In the genomic region with DNA sequence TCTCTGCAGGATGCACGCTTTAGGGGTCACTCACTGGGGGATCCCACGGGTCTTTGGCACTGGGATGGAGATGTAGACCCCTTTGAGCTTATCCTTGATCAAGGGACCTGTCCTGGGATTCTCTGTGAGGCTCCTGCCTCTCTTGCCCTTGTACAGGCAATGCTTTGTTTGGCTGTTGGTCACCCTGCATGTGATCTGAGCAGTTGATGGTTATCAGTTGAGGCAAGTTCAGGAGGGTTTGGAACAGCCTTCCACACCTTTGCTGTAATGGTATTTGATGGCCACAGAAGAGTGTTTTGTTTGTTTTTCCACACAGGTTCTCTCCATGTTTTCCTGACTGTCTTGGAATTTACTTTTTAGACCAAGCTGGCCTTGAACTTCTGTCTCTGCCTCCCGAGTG, we compare ENCODE assay signal across 28 mouse cellular contexts. TPM values are rescaled to one million over a fixed set of nuclear protein-coding genes. Genes with fewer than 3 reads are reported as not detected.
DNase-seq lines count a peak whose midpoint lies in the region; ATAC-seq and TF ChIP-seq lines count a peak whose summit lies in the region.
"Had no signal": no experiment of that assay in that cellular context is flagged by ENCODE, and none has a peak within 500 bp of the region (broad histone marks: within the 10 kb centered on the region; RNA-seq: fewer than 3 reads in every experiment).

No protein-coding gene starts in this region.

- no peak for TF ChIP-seq POLR2A in liver, adult 2 months (IDR thresholded peaks at IDR 0.05; ENCODE audit: extremely low read depth, insufficient read depth, low read length)

- H3K9me3 ChIP-seq in midbrain, embryonic 10.5 days (replicated peaks): no peaks in the 10 kb centered on the region
- no peaks in the 10 kb centered on the region for H3K9me3 ChIP-seq in midbrain, embryonic 11.5 days (ENCODE audit: control insufficient read depth, low read length)
- H3K9me3 ChIP-seq in forebrain, embryonic 13.5 days (replicated peaks): no peaks in the 10 kb centered on the region
- H3K9me3 ChIP-seq: forebrain, embryonic 10.5 days; G1E; heart, embryonic 10.5 days; heart, embryonic 15.5 days; hindbrain, embryonic 10.5 days; hindbrain, embryonic 13.5 days had no signal

- DNase-seq in gastrocnemius, adult 2 months: no peak
- no peak for DNase-seq in gastrocnemius, adult 8-10 months (ENCODE audit: low spot score in 2 of 2)
- peak; percentile 60 for DNase-seq in liver, adult 2 months (ENCODE audit: extremely low read depth, low read depth, low spot score)
- no peak for DNase-seq in liver
- no peak for DNase-seq in midbrain, embryonic 10.5 days (ENCODE audit: low spot score)
- no peak for DNase-seq in midbrain, embryonic 11.5 days (ENCODE audit: low spot score, missing footprints)
- DNase-seq: B cell, adult 2 months; cerebellum, adult 11 months; cerebellum, adult 2 months; cerebellum, adult 9-11 months; forebrain, postnatal 0 days; gastrocnemius, postnatal 10 days; gastrocnemius, postnatal 36 days; heart, adult 2 months; heart, postnatal 10 days; heart, postnatal 36 days had no signal

- peaks cover 60% of the 10 kb centered on the region; the same call in 1 of the 2 replicates for H3K79me2 ChIP-seq in liver, adult 2 months (ENCODE audit: control insufficient read depth, insufficient read depth, low read length)

- peak overlapping the region; percentile 98 for H3K27ac ChIP-seq in gastrocnemius, adult 2 months
- H3K27ac ChIP-seq in liver, adult 2 months (replicated peaks; ENCODE audit: insufficient read depth, low read depth, low read length): no peak overlapping the region
- 0 out of 2 replicates have a peak overlapping the region, but pooled peaks have one; percentile 28 for H3K27ac ChIP-seq in midbrain, embryonic 10.5 days (replicated peaks)
- no peak overlapping the region for H3K27ac ChIP-seq in midbrain, embryonic 11.5 days (ENCODE audit: low read depth, low read length)
- H3K27ac ChIP-seq in forebrain, embryonic 13.5 days: no peak overlapping the region
- H3K27ac ChIP-seq: forebrain, embryonic 10.5 days; heart, embryonic 15.5 days; hindbrain, embryonic 10.5 days; hindbrain, embryonic 13.5 days had no signal

- ATAC-seq in midbrain, embryonic 11.5 days (ENCODE audit: low FRiP score): no peak
- ATAC-seq in forebrain, embryonic 13.5 days: no peak
- ATAC-seq: forebrain, embryonic 14.5 days; forebrain, postnatal 0 days; hindbrain, embryonic 16.5 days; Patski had no signal

- H3K4me1 ChIP-seq in liver, adult 2 months (ENCODE audit: control insufficient read depth, insufficient read depth, low read length): peaks cover 68% of the 10 kb centered on the region
- peaks cover 32% of the 10 kb centered on the region for H3K4me1 ChIP-seq in midbrain, embryonic 10.5 days
- peaks cover 10% of the 10 kb centered on the region for H3K4me1 ChIP-seq in midbrain, embryonic 11.5 days (ENCODE audit: control insufficient read depth, insufficient read depth, low read length)
- peaks cover 39% of the 10 kb centered on the region for H3K4me1 ChIP-seq in forebrain, embryonic 13.5 days

- intact Hi-C loops in gastrocnemius, adult 2 months (cut with DNase I): no loop called here

- H3K36me3 ChIP-seq in liver, adult 2 months (ENCODE audit: control insufficient read depth, insufficient read depth, low read length): no peaks in the 10 kb centered on the region
- H3K36me3 ChIP-seq in midbrain, embryonic 10.5 days: peaks cover 31% of the 10 kb centered on the region
- H3K36me3 ChIP-seq in midbrain, embryonic 11.5 days (ENCODE audit: control insufficient read depth, insufficient read depth, low read length): no peaks in the 10 kb centered on the region
- peaks cover 30% of the 10 kb centered on the region for H3K36me3 ChIP-seq in forebrain, embryonic 13.5 days (ENCODE audit: poor library complexity, severe bottlenecking)

- no peak for TF ChIP-seq CTCF in gastrocnemius, adult 2 months (IDR thresholded peaks at IDR 0.05)
- no peak for TF ChIP-seq CTCF in liver, adult 2 months (IDR thresholded peaks at IDR 0.05; ENCODE audit: low read depth, low read length)

- no peak overlapping the region for H3K4me3 ChIP-seq in gastrocnemius, adult 2 months
- H3K4me3 ChIP-seq in liver, adult 2 months (ENCODE audit: insufficient read depth, low read depth, low read length): no peak overlapping the region
- H3K4me3 ChIP-seq in midbrain, embryonic 10.5 days: no peak overlapping the region
- H3K4me3 ChIP-seq in midbrain, embryonic 11.5 days (ENCODE audit: low read depth, low read length): no peak overlapping the region
- H3K4me3 ChIP-seq in forebrain, embryonic 13.5 days: no peak overlapping the region
- H3K4me3 ChIP-seq: forebrain, embryonic 10.5 days; heart, adult 2 months; heart, embryonic 10.5 days; heart, embryonic 15.5 days; hindbrain, embryonic 10.5 days; hindbrain, embryonic 13.5 days had no signal

- no peaks in the 10 kb centered on the region for H3K27me3 ChIP-seq in liver, adult 2 months (ENCODE audit: control insufficient read depth, insufficient read depth, low read length)
- H3K27me3 ChIP-seq in midbrain, embryonic 10.5 days (ENCODE audit: low read depth, poor library complexity, severe bottlenecking): no peaks in the 10 kb centered on the region
- no peaks in the 10 kb centered on the region for H3K27me3 ChIP-seq in midbrain, embryonic 11.5 days (ENCODE audit: control insufficient read depth, insufficient read depth, low read length)
- H3K27me3 ChIP-seq in forebrain, embryonic 13.5 days: no peaks in the 10 kb centered on the region
- H3K27me3 ChIP-seq: CH12.LX; heart, embryonic 15.5 days; hindbrain, embryonic 13.5 days; Patski had no signal

- no peak overlapping the region for H3K4me2 ChIP-seq in midbrain, embryonic 11.5 days
- no peak overlapping the region for H3K4me2 ChIP-seq in forebrain, embryonic 13.5 days
- H3K4me2 ChIP-seq: heart, embryonic 15.5 days; hindbrain, embryonic 13.5 days had no signal

- no peak overlapping the region for H3K9ac ChIP-seq in liver, adult 2 months (ENCODE audit: low read depth, low read length)
- H3K9ac ChIP-seq in midbrain, embryonic 11.5 days (ENCODE audit: low read length): no peak overlapping the region
- H3K9ac ChIP-seq in forebrain, embryonic 13.5 days: no peak overlapping the region
- H3K9ac ChIP-seq: forebrain, postnatal 0 days; heart, embryonic 15.5 days; hindbrain, embryonic 13.5 days had no signal

- WGBS in liver, adult 2 months: 41% methylated on average over 3 of the region's 3 CpGs
- WGBS in midbrain, embryonic 10.5 days: 76% methylated on average over 3 of the region's 3 CpGs
- 82% methylated on average over 3 of the region's 3 CpGs for WGBS in midbrain, embryonic 11.5 days
- 82% methylated on average over 3 of the region's 3 CpGs for WGBS in forebrain, embryonic 13.5 days

RNA-seq across cellular contexts. Expression of gene Dot1l, which starts 6.8 kb away (rescaled TPM):
- 10 to 100 TPM; 19.9 to 23.1 TPM for total RNA-seq in gastrocnemius, adult 2 months (2021)
- total RNA-seq in gastrocnemius, adult 8-10 months (2022): 10 to 100 TPM; 12.4 to 13.8 (median 13.5) TPM
- 2.4 and 3.6 TPM in 2 replicates for total RNA-seq in liver, adult 2 months (2014; rRNA removed)
- 13.0 and 14.8 TPM in 2 replicates for polyA plus RNA-seq in liver, adult 2 months (2012; rRNA removed)
- 19.1 and 19.8 TPM in 2 replicates for polyA plus RNA-seq in midbrain, embryonic 10.5 days (2016; fragmentation: Nextera tagmentation; extraction: Ambion mirVana)
- polyA plus RNA-seq in midbrain, embryonic 11.5 days (2014; fragmentation: Nextera tagmentation; extraction: Ambion mirVana): 15.4 and 18.8 TPM in 2 replicates
- 19.9 and 21.1 TPM in 2 replicates for polyA plus RNA-seq in forebrain, embryonic 13.5 days (2015; fragmentation: Nextera tagmentation; extraction: Ambion mirVana)

RNA-seq across cellular contexts. Expression of gene Ap3d1, which starts 19.8 kb away (rescaled TPM):
- total RNA-seq in gastrocnemius, adult 2 months (2021): 10 to 100 TPM; 27.0 to 33.5 TPM
- 10 to 100 TPM; 24.1 to 29.3 (median 27.8) TPM for total RNA-seq in gastrocnemius, adult 8-10 months (2022)
- total RNA-seq in liver, adult 2 months (2014; rRNA removed): 22.3 and 35.2 TPM in 2 replicates
- 38.1 and 49.2 TPM in 2 replicates for polyA plus RNA-seq in liver, adult 2 months (2012; rRNA removed)
- 57.1 and 62.5 TPM in 2 replicates for polyA plus RNA-seq in midbrain, embryonic 10.5 days (2016; fragmentation: Nextera tagmentation; extraction: Ambion mirVana)
- 63.2 and 68.4 TPM in 2 replicates for polyA plus RNA-seq in midbrain, embryonic 11.5 days (2014; fragmentation: Nextera tagmentation; extraction: Ambion mirVana)
- polyA plus RNA-seq in forebrain, embryonic 13.5 days (2015; fragmentation: Nextera tagmentation; extraction: Ambion mirVana): 80.2 and 82.9 TPM in 2 replicates

RNA-seq across cellular contexts. Expression of gene Sf3a2, which starts 36.2 kb away (rescaled TPM):
- total RNA-seq in gastrocnemius, adult 2 months (2021): 10 to 100 TPM; 28.9 to 29.1 TPM
- 10 to 100 TPM; 26.0 to 33.2 (median 29.9) TPM for total RNA-seq in gastrocnemius, adult 8-10 months (2022)
- 6.7 and 8.6 TPM in 2 replicates for total RNA-seq in liver, adult 2 months (2014; rRNA removed)
- polyA plus RNA-seq in liver, adult 2 months (2012; rRNA removed): 12.7 and 17.8 TPM in 2 replicates
- 108 and 112 TPM in 2 replicates for polyA plus RNA-seq in midbrain, embryonic 10.5 days (2016; fragmentation: Nextera tagmentation; extraction: Ambion mirVana)
- polyA plus RNA-seq in midbrain, embryonic 11.5 days (2014; fragmentation: Nextera tagmentation; extraction: Ambion mirVana): 92.2 and 104 TPM in 2 replicates
- 63.5 and 67.3 TPM in 2 replicates for polyA plus RNA-seq in forebrain, embryonic 13.5 days (2015; fragmentation: Nextera tagmentation; extraction: Ambion mirVana)

RNA-seq across cellular contexts. Expression of gene Plekhj1, which starts 36.6 kb away (rescaled TPM):
- total RNA-seq in gastrocnemius, adult 2 months (2021): 10 to 100 TPM; 22.3 to 29.8 TPM
- 10 to 100 TPM; 24.2 to 34.4 (median 32.0) TPM for total RNA-seq in gastrocnemius, adult 8-10 months (2022)
- total RNA-seq in liver, adult 2 months (2014; rRNA removed): 16.0 and 17.4 TPM in 2 replicates
- polyA plus RNA-seq in liver, adult 2 months (2012; rRNA removed): 29.4 and 42.2 TPM in 2 replicates
- 184 and 191 TPM in 2 replicates for polyA plus RNA-seq in midbrain, embryonic 10.5 days (2016; fragmentation: Nextera tagmentation; extraction: Ambion mirVana)
- 138 and 151 TPM in 2 replicates for polyA plus RNA-seq in midbrain, embryonic 11.5 days (2014; fragmentation: Nextera tagmentation; extraction: Ambion mirVana)
- 141 and 151 TPM in 2 replicates for polyA plus RNA-seq in forebrain, embryonic 13.5 days (2015; fragmentation: Nextera tagmentation; extraction: Ambion mirVana)

RNA-seq across cellular contexts. Expression of gene Amh, which starts 43.2 kb away (rescaled TPM):
- total RNA-seq in gastrocnemius, adult 2 months (2021): under 1 TPM; 0.38 to 0.98 TPM
- total RNA-seq in gastrocnemius, adult 8-10 months (2022): under 1 TPM in 3 of 4 experiments, not detected in 1; 0.22 to 0.40 (median 0.24) TPM
- total RNA-seq in liver, adult 2 months (2014; rRNA removed): 0.13 and 0.18 TPM in 2 replicates
- 0.09 and 0.21 TPM in 2 replicates for polyA plus RNA-seq in liver, adult 2 months (2012; rRNA removed)
- polyA plus RNA-seq in midbrain, embryonic 10.5 days (2016; fragmentation: Nextera tagmentation; extraction: Ambion mirVana): 0.07 TPM in 1 of 2 replicates, not detected in the other
- not detected in 2 replicates for polyA plus RNA-seq in midbrain, embryonic 11.5 days (2014; fragmentation: Nextera tagmentation; extraction: Ambion mirVana)
- 0.13 TPM in 1 of 2 replicates, not detected in the other for polyA plus RNA-seq in forebrain, embryonic 13.5 days (2015; fragmentation: Nextera tagmentation; extraction: Ambion mirVana)
- total RNA-seq: common myeloid progenitor, adult 5-6 weeks had no signal
- polyA plus RNA-seq: forebrain, postnatal 0 days; heart, embryonic 10.5 days; hindbrain, embryonic 16.5 days had no signal

Comparison
In these comparisons a context has a peak if more than half of its experiments do, and no peak if none do; other contexts are left out.
1. H3K27ac ChIP-seq: peak in gastrocnemius, adult 2 months (single experiment) and midbrain, embryonic 10.5 days (single experiment); none in liver, adult 2 months (single experiment), midbrain, embryonic 11.5 days (single experiment) and forebrain, embryonic 13.5 days (single experiment).